8 mouse cellular contexts compared by ENCODE assay signal in the genomic region with DNA sequence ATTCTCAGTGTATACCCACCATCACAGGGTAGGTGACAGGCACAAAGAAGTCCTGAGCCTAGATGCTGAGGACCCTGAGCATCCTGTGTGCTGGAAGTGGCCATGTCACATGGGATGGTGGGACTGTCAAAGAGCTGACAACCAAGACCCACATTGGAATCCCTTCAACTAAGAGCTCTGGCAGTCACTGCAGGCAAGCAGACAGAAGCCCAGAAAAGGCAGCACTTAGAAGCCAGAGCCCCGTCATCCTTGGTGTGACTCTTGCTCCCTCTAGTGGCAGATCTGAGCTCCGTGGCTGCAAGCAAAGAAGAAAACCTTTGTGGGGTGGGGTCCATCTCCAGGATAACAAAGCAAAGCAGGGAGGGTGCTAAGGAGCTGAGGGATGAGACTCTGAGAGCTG. TPM values are rescaled to one million over a fixed set of nuclear protein-coding genes. Genes with fewer than 3 reads are reported as not detected.
A peak's percentile ranks its signal among the peaks of the same experiment; 100 is the strongest.
DNase-seq lines count a peak whose midpoint lies in the region; ATAC-seq lines count a peak whose summit lies in the region.

No protein-coding gene starts in this region.

- DNase-seq in adipocyte (ENCODE audit: low spot score) = peak; percentile 83
- DNase-seq in cerebellum, postnatal 25 days = peak; percentile 84 to 88
- peak; percentile 82 to 86 for DNase-seq in frontal cortex, postnatal 36 days (ENCODE audit: low spot score in 2 of 2)
- peak; percentile 85 for DNase-seq in induced T-regulatory cell, adult 2 months (ENCODE audit: low read depth)
- DNase-seq in left cerebral cortex, adult 9 months (ENCODE audit: low spot score in 2 of 2) = peak; percentile 37 to 82
- peak; percentile 68 for DNase-seq in skeletal muscle tissue, adult 2 months (ENCODE audit: low read depth, low spot score)

- peaks cover 5% of the 10 kb centered on the region for H3K4me1 ChIP-seq in midbrain, embryonic 13.5 days (replicated peaks)

- WGBS in midbrain, embryonic 13.5 days = 2% methylated on average over 2 of the region's 2 CpGs

- H3K4me3 ChIP-seq in midbrain, embryonic 13.5 days (replicated peaks) = no peak overlapping the region

- H3K36me3 ChIP-seq in midbrain, embryonic 13.5 days = peaks cover 28% of the 10 kb centered on the region

- peak; percentile 85 for ATAC-seq in midbrain, embryonic 13.5 days
- no peak for ATAC-seq in inflammation-experienced regulatory T-cells, adult 6 months

- H3K27ac ChIP-seq in midbrain, embryonic 13.5 days = no peak overlapping the region

- H3K27me3 ChIP-seq in midbrain, embryonic 13.5 days = no peaks in the 10 kb centered on the region

- H3K4me2 ChIP-seq in midbrain, embryonic 13.5 days (replicated peaks) = no peak overlapping the region

- H3K9ac ChIP-seq in midbrain, embryonic 13.5 days (replicated peaks) = no peak overlapping the region

- no peaks in the 10 kb centered on the region for H3K9me3 ChIP-seq in midbrain, embryonic 13.5 days

RNA-seq across cellular contexts. Expression of gene Wdr4, which starts 27.4 kb away (rescaled TPM):
- polyA plus RNA-seq in midbrain, embryonic 13.5 days (2015; fragmentation: Nextera tagmentation; extraction: Ambion mirVana) = 39.6 and 43.1 TPM in 2 replicates
- polyA plus RNA-seq in inflammation-experienced regulatory T-cells, adult 6 months (2017; shearing (Covaris generic)) = 10 to 100 TPM; 11.4 to 17.7 (median 17.7) TPM

RNA-seq across cellular contexts. Expression of gene Ndufv3, which starts 27.5 kb away (rescaled TPM):
- 364 and 385 TPM in 2 replicates for polyA plus RNA-seq in midbrain, embryonic 13.5 days (2015; fragmentation: Nextera tagmentation; extraction: Ambion mirVana)
- polyA plus RNA-seq in inflammation-experienced regulatory T-cells, adult 6 months (2017; shearing (Covaris generic)) = 100 to 1,000 TPM; 229 to 248 (median 246) TPM
